Mouse (Mus musculus): ENCODE measurements around the gene Pxmp4. TPM values are rescaled to one million over a fixed set of nuclear protein-coding genes. Genes with fewer than 3 reads are reported as not detected.

Pxmp4 gene
- polyA plus RNA-seq, 1 experiment from 2014 or later, result 14.1 TPM

GRCm38 (mm10) chr2:154638521-154638920 is 35.0 kb upstream of the Pxmp4 start:
- 93% methylated on average over 3 of the region's 3 CpGs for WGBS
- no peak for ATAC-seq (ENCODE audit: low FRiP score)
- Histone ChIP-seq H3K4me3 (ENCODE audit: low read depth, low read length) (no peak overlapping the region), H3K9ac (ENCODE audit: low read depth, low read length) (no peak overlapping the region), H3K4me1 (replicated peaks; ENCODE audit: control insufficient read depth, insufficient read depth, low read length) (no peaks in the 10 kb centered on the region), H3K27ac (ENCODE audit: low read depth, low read length) (no peak overlapping the region), H3K27me3 (ENCODE audit: control insufficient read depth, insufficient read depth, low read length) (no peaks in the 10 kb centered on the region), H3K4me2 (replicated peaks; ENCODE audit: low read depth, low read length) (no peak overlapping the region), H3K36me3 (ENCODE audit: control insufficient read depth, insufficient read depth, low read length) (peaks cover 9% of the 10 kb centered on the region; the same call in 1 of the 2 replicates), H3K9me3 (ENCODE audit: control insufficient read depth, low read length) (no peaks in the 10 kb centered on the region)
- DNase-seq (ENCODE audit: low spot score), result no peak

GRCm38 (mm10) chr2:154635826-154636225 is 32.3 kb upstream of the Pxmp4 start:
- ATAC-seq (ENCODE audit: low FRiP score) (no peak), DNase-seq (ENCODE audit: low spot score) (no peak)
- no peak overlapping the region for H3K27ac ChIP-seq (ENCODE audit: low read depth, low read length)
- H3K9me3 ChIP-seq (ENCODE audit: control insufficient read depth, low read length), result no peaks in the 10 kb centered on the region
- no peak overlapping the region for H3K9ac ChIP-seq (ENCODE audit: low read depth, low read length)
- WGBS, result 96% methylated on average over 2 of the region's 2 CpGs
- H3K36me3 ChIP-seq (ENCODE audit: control insufficient read depth, insufficient read depth, low read length), result peaks cover 6% of the 10 kb centered on the region; the same call in 1 of the 2 replicates
- H3K4me3 ChIP-seq (ENCODE audit: low read depth, low read length), result no peak overlapping the region
- H3K4me2 ChIP-seq (replicated peaks; ENCODE audit: low read depth, low read length), result no peak overlapping the region
- H3K4me1 ChIP-seq (replicated peaks; ENCODE audit: control insufficient read depth, insufficient read depth, low read length), result no peaks in the 10 kb centered on the region
- H3K27me3 ChIP-seq (ENCODE audit: control insufficient read depth, insufficient read depth, low read length), result no peaks in the 10 kb centered on the region

GRCm38 (mm10) chr2:154633876-154634644 is 30.6 kb upstream of the Pxmp4 start:
- peaks cover 6% of the 10 kb centered on the region; the same call in 1 of the 2 replicates for H3K36me3 ChIP-seq (ENCODE audit: control insufficient read depth, insufficient read depth, low read length)

GRCm38 (mm10) chr2:154633039-154633742 is 29.7 kb upstream of the Pxmp4 start:
- ATAC-seq (ENCODE audit: low FRiP score) (no peak), DNase-seq (ENCODE audit: low spot score) (no peak)
- no peaks in the 10 kb centered on the region for H3K9me3 ChIP-seq (ENCODE audit: control insufficient read depth, low read length)
- H3K27ac ChIP-seq (ENCODE audit: low read depth, low read length), result no peak overlapping the region
- no peaks in the 10 kb centered on the region for H3K4me1 ChIP-seq (replicated peaks; ENCODE audit: control insufficient read depth, insufficient read depth, low read length)
- H3K4me2 ChIP-seq (replicated peaks; ENCODE audit: low read depth, low read length), result no peak overlapping the region
- H3K36me3 ChIP-seq (ENCODE audit: control insufficient read depth, insufficient read depth, low read length), result peaks cover 2% of the 10 kb centered on the region; the same call in 1 of the 2 replicates
- no peaks in the 10 kb centered on the region for H3K27me3 ChIP-seq (ENCODE audit: control insufficient read depth, insufficient read depth, low read length)
- 86% methylated on average over 5 of the region's 5 CpGs for WGBS
- H3K9ac ChIP-seq (ENCODE audit: low read depth, low read length), result no peak overlapping the region
- H3K4me3 ChIP-seq (ENCODE audit: low read depth, low read length), result no peak overlapping the region

More at GRCm38 (mm10) chr2:154633876-154634644, 30.6 kb upstream of the Pxmp4 start:
- no peak for ATAC-seq (ENCODE audit: low FRiP score)
- 91% methylated on average over 9 of the region's 9 CpGs for WGBS
- Histone ChIP-seq H3K4me1 (replicated peaks; ENCODE audit: control insufficient read depth, insufficient read depth, low read length) (no peaks in the 10 kb centered on the region), H3K27me3 (ENCODE audit: control insufficient read depth, insufficient read depth, low read length) (no peaks in the 10 kb centered on the region), H3K4me3 (ENCODE audit: low read depth, low read length) (no peak overlapping the region), H3K4me2 (replicated peaks; ENCODE audit: low read depth, low read length) (no peak overlapping the region), H3K9ac (ENCODE audit: low read depth, low read length) (no peak overlapping the region), H3K9me3 (ENCODE audit: control insufficient read depth, low read length) (no peaks in the 10 kb centered on the region), H3K27ac (ENCODE audit: low read depth, low read length) (no peak overlapping the region)
- no peak for DNase-seq (ENCODE audit: low spot score)

GRCm38 (mm10) chr2:154632203-154632780 is 28.8 kb upstream of the Pxmp4 start:
- Histone ChIP-seq H3K27ac (ENCODE audit: low read depth, low read length) (no peak overlapping the region), H3K36me3 (ENCODE audit: control insufficient read depth, insufficient read depth, low read length) (no peaks in the 10 kb centered on the region), H3K27me3 (ENCODE audit: control insufficient read depth, insufficient read depth, low read length) (no peaks in the 10 kb centered on the region), H3K4me2 (replicated peaks; ENCODE audit: low read depth, low read length) (no peak overlapping the region), H3K4me3 (ENCODE audit: low read depth, low read length) (no peak overlapping the region), H3K4me1 (replicated peaks; ENCODE audit: control insufficient read depth, insufficient read depth, low read length) (no peaks in the 10 kb centered on the region), H3K9ac (ENCODE audit: low read depth, low read length) (no peak overlapping the region), H3K9me3 (ENCODE audit: control insufficient read depth, low read length) (no peaks in the 10 kb centered on the region)
- ATAC-seq (ENCODE audit: low FRiP score), result no peak
- no peak for DNase-seq (ENCODE audit: low spot score)
- 91% methylated on average over 16 of the region's 16 CpGs for WGBS

GRCm38 (mm10) chr2:154630531-154630930 is 27.0 kb upstream of the Pxmp4 start:
- DNase-seq (ENCODE audit: low spot score), result no peak
- H3K4me3 ChIP-seq (ENCODE audit: low read depth, low read length), result no peak overlapping the region
- H3K27me3 ChIP-seq (ENCODE audit: control insufficient read depth, insufficient read depth, low read length), result no peaks in the 10 kb centered on the region
- H3K36me3 ChIP-seq (ENCODE audit: control insufficient read depth, insufficient read depth, low read length), result no peaks in the 10 kb centered on the region
- H3K9ac ChIP-seq (ENCODE audit: low read depth, low read length), result no peak overlapping the region
- no peak overlapping the region for H3K27ac ChIP-seq (ENCODE audit: low read depth, low read length)
- H3K4me1 ChIP-seq (replicated peaks; ENCODE audit: control insufficient read depth, insufficient read depth, low read length), result no peaks in the 10 kb centered on the region
- H3K4me2 ChIP-seq (replicated peaks; ENCODE audit: low read depth, low read length), result no peak overlapping the region
- WGBS, result 82% methylated on average over 5 of the region's 5 CpGs
- no peak for ATAC-seq (ENCODE audit: low FRiP score)
- no peaks in the 10 kb centered on the region for H3K9me3 ChIP-seq (ENCODE audit: control insufficient read depth, low read length)

GRCm38 (mm10) chr2:154624137-154624536 is 20.6 kb upstream of the Pxmp4 start:
- Histone ChIP-seq H3K9ac (ENCODE audit: low read depth, low read length) (no peak overlapping the region), H3K36me3 (ENCODE audit: control insufficient read depth, insufficient read depth, low read length) (0 out of 2 replicates have a peak, but pooled peaks cover 6% of the 10 kb centered on the region), H3K4me1 (replicated peaks; ENCODE audit: control insufficient read depth, insufficient read depth, low read length) (no peaks in the 10 kb centered on the region), H3K4me3 (ENCODE audit: low read depth, low read length) (no peak overlapping the region), H3K4me2 (replicated peaks; ENCODE audit: low read depth, low read length) (no peak overlapping the region), H3K27me3 (ENCODE audit: control insufficient read depth, insufficient read depth, low read length) (no peaks in the 10 kb centered on the region), H3K9me3 (ENCODE audit: control insufficient read depth, low read length) (no peaks in the 10 kb centered on the region), H3K27ac (ENCODE audit: low read depth, low read length) (no peak overlapping the region)
- ATAC-seq (ENCODE audit: low FRiP score) (no peak), DNase-seq (ENCODE audit: low spot score) (no peak)

GRCm38 (mm10) chr2:154621684-154622083 is 18.2 kb upstream of the Pxmp4 start:
- Histone ChIP-seq H3K4me2 (replicated peaks; ENCODE audit: low read depth, low read length) (no peak overlapping the region), H3K27ac (ENCODE audit: low read depth, low read length) (no peak overlapping the region), H3K9me3 (ENCODE audit: control insufficient read depth, low read length) (no peaks in the 10 kb centered on the region), H3K4me1 (replicated peaks; ENCODE audit: control insufficient read depth, insufficient read depth, low read length) (no peaks in the 10 kb centered on the region), H3K36me3 (ENCODE audit: control insufficient read depth, insufficient read depth, low read length) (0 out of 2 replicates have a peak, but pooled peaks cover 6% of the 10 kb centered on the region), H3K4me3 (ENCODE audit: low read depth, low read length) (no peak overlapping the region), H3K9ac (ENCODE audit: low read depth, low read length) (no peak overlapping the region), H3K27me3 (ENCODE audit: control insufficient read depth, insufficient read depth, low read length) (no peaks in the 10 kb centered on the region)
- WGBS, result 81% methylated on average over 5 of the region's 5 CpGs
- DNase-seq (ENCODE audit: low spot score) (no peak), ATAC-seq (ENCODE audit: low FRiP score) (no peak)

All from hindbrain, embryonic 11.5 days (tissue).